Mouse (Mus musculus): ENCODE results near the gene Arx. TPM values are rescaled to one million over a fixed set of nuclear protein-coding genes. Genes with fewer than 3 reads are reported as not detected.

The Arx gene
- polyA plus RNA-seq (2014; fragmentation: Illumina TruSeq; extraction: RNeasy Lipid Tissue Mini Kit (QIAGEN cat#74804); ENCODE audit: low read depth, low replicate concordance) = 0.54 TPM

DNA sequence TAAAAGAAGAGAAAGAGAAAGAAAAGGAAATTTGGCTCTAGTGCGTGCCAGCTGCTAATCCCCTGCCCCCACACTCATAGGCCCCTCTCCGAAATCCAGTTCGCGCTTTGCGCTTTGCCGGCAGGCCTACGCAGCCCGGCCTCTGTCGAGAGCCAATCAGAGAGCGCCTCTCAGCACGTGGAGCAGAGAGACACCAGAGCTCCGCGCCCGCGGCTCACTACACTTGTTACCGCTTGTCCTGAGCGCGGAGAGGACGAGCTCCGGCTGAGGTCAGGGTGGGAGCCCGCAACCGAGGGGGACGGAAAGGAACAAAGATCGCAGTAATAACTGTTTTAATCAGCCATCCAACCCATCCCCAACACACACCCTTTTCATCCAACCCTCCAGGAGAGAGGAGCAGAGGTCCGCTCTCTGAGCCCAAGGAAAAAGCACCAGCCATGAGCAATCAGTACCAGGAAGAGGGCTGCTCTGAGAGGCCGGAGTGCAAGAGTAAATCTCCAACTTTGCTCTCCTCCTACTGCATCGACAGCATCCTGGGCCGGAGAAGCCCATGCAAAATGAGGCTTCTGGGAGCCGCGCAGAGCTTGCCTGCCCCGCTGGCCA is at the start of gene Arx:
Arx (plus strand) TSS at position 155 of the 603 bp plus-strand sequence.

Data from sigmoid colon, adult 10 weeks (tissue).